ENCODE assay signal across 10 mouse cellular contexts in the genomic region with DNA sequence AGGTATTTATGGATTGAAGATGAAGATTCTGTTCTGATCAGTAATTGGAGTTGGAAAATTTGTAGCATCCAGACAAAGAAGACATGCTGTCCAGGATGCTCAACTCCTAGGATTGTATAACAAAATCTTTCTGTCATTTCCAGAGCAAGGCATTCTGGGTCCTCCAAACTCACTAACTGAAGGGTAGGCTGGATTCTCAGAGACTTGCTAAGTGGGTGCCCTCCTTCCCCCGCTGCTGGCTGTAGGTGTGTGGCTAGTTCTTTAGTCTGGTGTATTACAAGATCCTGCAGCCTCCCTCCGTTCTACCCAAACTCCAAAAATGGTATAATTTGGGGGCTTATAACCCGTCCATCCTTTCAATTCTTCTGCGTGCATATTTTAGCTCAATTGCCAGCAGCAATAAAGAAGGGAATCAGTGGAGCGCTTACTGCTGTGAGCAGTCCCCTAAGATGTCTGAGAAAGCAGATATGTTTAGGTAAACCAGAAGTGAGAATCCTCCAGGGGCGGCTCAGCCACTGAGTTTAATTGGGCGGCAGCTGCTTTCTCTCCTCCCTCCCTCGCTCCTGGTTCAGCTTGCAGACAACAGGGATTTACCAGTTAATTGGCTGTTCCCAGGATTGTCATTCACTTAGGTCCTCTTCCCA.
DNase-seq lines count a peak whose midpoint lies in the region; ATAC-seq and TF ChIP-seq lines count a peak whose summit lies in the region.
"Had no signal": no experiment of that assay in that cellular context is flagged by ENCODE, and none has a peak within 500 bp of the region (broad histone marks: within the 10 kb centered on the region; RNA-seq: fewer than 3 reads in every experiment).

No protein-coding gene starts in this region.

- DNase-seq in left cerebral cortex, postnatal 36 days (ENCODE audit: low spot score in 2 of 2): peak; percentile 23 to 42
- no peak for DNase-seq in left cerebral cortex, postnatal 10 days (ENCODE audit: extremely low spot score in 1 of 2, low spot score in 2 of 2)
- peak; percentile 75 for DNase-seq in kidney, postnatal 0 days (ENCODE audit: low spot score)
- DNase-seq in thymus, postnatal 25 days: no peak
- DNase-seq: cerebellum, postnatal 25 days; thymus, adult 2 months had no signal

- peak overlapping the region; percentile 54 for H3K27ac ChIP-seq in forebrain, embryonic 12.5 days
- no peak overlapping the region for H3K27ac ChIP-seq in kidney, postnatal 0 days
- peak overlapping the region; percentile 45; the same call in 1 of the 2 replicates for H3K27ac ChIP-seq in stomach, embryonic 14.5 days (ENCODE audit: low read length)
- H3K27ac ChIP-seq: limb, embryonic 12.5 days had no signal

- H3K27me3 ChIP-seq in forebrain, embryonic 12.5 days: no peaks in the 10 kb centered on the region
- H3K27me3 ChIP-seq in kidney, postnatal 0 days (ENCODE audit: insufficient read depth, low read length): no peaks in the 10 kb centered on the region
- H3K27me3 ChIP-seq in stomach, embryonic 14.5 days (ENCODE audit: control insufficient read depth, insufficient read depth, low read length): no peaks in the 10 kb centered on the region
- H3K27me3 ChIP-seq: limb, embryonic 12.5 days had no signal

- peak; percentile 83 for ATAC-seq in forebrain, embryonic 12.5 days (ENCODE audit: low FRiP score)
- ATAC-seq in kidney, postnatal 0 days (replicated peaks; ENCODE audit: low FRiP score, low read depth): 0 out of 2 replicates have a peak, but pooled peaks have one; percentile 36
- no peak for ATAC-seq in stomach, embryonic 14.5 days (ENCODE audit: insufficient number of reproducible peaks, insufficient read depth, low FRiP score, low read depth)
- no peak for ATAC-seq in erythroid progenitor cell, adult 5-6 weeks (replicated peaks; ENCODE audit: low FRiP score, poor library complexity, severe bottlenecking)

- H3K36me3 ChIP-seq in forebrain, embryonic 12.5 days (replicated peaks): no peaks in the 10 kb centered on the region
- H3K36me3 ChIP-seq in kidney, postnatal 0 days (ENCODE audit: insufficient read depth, low read length): no peaks in the 10 kb centered on the region
- H3K36me3 ChIP-seq in stomach, embryonic 14.5 days (ENCODE audit: control insufficient read depth, insufficient read depth, low read length): no peaks in the 10 kb centered on the region
- H3K36me3 ChIP-seq: limb, embryonic 12.5 days had no signal

- no peak for TF ChIP-seq CTCF in kidney, postnatal 0 days (IDR thresholded peaks at IDR 0.05; ENCODE audit: low read depth)

- H3K4me1 ChIP-seq in forebrain, embryonic 12.5 days: peaks cover 33% of the 10 kb centered on the region
- H3K4me1 ChIP-seq in kidney, postnatal 0 days (replicated peaks; ENCODE audit: insufficient read depth, low read length): peaks cover 14% of the 10 kb centered on the region
- H3K4me1 ChIP-seq in stomach, embryonic 14.5 days (ENCODE audit: control insufficient read depth, insufficient read depth, low read length): peaks cover 7% of the 10 kb centered on the region; the same call in 1 of the 2 replicates

- WGBS in forebrain, embryonic 12.5 days: 9% methylated on average over 8 of the region's 8 CpGs
- WGBS in kidney, postnatal 0 days: 22% methylated on average over 8 of the region's 8 CpGs
- 33% methylated on average over 8 of the region's 8 CpGs for WGBS in stomach, embryonic 14.5 days

- no peak overlapping the region for H3K9ac ChIP-seq in forebrain, embryonic 12.5 days
- no peak overlapping the region for H3K9ac ChIP-seq in kidney, postnatal 0 days (ENCODE audit: low read depth, low read length)
- H3K9ac ChIP-seq in stomach, embryonic 14.5 days (replicated peaks; ENCODE audit: low read depth, low read length): no peak overlapping the region
- H3K9ac ChIP-seq: limb, embryonic 12.5 days had no signal

- intact Hi-C loops in left cerebral cortex, postnatal 36 days (cut with DNase I): no loop called here
- intact Hi-C loops in left cerebral cortex, postnatal 10 days (cut with DNase I): no loop called here

- no peaks in the 10 kb centered on the region for H3K9me3 ChIP-seq in forebrain, embryonic 12.5 days
- H3K9me3 ChIP-seq in kidney, postnatal 0 days (replicated peaks; ENCODE audit: low read length): no peaks in the 10 kb centered on the region
- H3K9me3 ChIP-seq in stomach, embryonic 14.5 days (ENCODE audit: control insufficient read depth, low read depth, low read length): no peaks in the 10 kb centered on the region
- H3K9me3 ChIP-seq: limb, embryonic 12.5 days had no signal

- H3K4me2 ChIP-seq in forebrain, embryonic 12.5 days: peak overlapping the region; percentile 19; the same call in 1 of the 2 replicates
- no peak overlapping the region for H3K4me2 ChIP-seq in kidney, postnatal 0 days (ENCODE audit: low read length)
- no peak overlapping the region for H3K4me2 ChIP-seq in stomach, embryonic 14.5 days (replicated peaks; ENCODE audit: low read depth, low read length)
- H3K4me2 ChIP-seq: limb, embryonic 12.5 days had no signal

- H3K4me3 ChIP-seq in forebrain, embryonic 12.5 days (replicated peaks): no peak overlapping the region
- no peak overlapping the region for H3K4me3 ChIP-seq in kidney, postnatal 0 days (replicated peaks; ENCODE audit: low read depth, low read length)
- no peak overlapping the region for H3K4me3 ChIP-seq in stomach, embryonic 14.5 days (ENCODE audit: low read depth, low read length)
- H3K4me3 ChIP-seq: limb, embryonic 12.5 days had no signal

Comparison
In these comparisons a context has a peak if more than half of its experiments do, and no peak if none do; other contexts are left out.
1. DNase-seq: peak in left cerebral cortex, postnatal 36 days (2 of 2) and kidney, postnatal 0 days (single experiment); none in left cerebral cortex, postnatal 10 days (0 of 2) and thymus, postnatal 25 days (single experiment).
2. ATAC-seq: peak in forebrain, embryonic 12.5 days (single experiment) and kidney, postnatal 0 days (single experiment); none in stomach, embryonic 14.5 days (single experiment) and erythroid progenitor cell, adult 5-6 weeks (single experiment).